Mouse (Mus musculus): ENCODE measurements around the gene Lbh. TPM values are rescaled to one million over a fixed set of nuclear protein-coding genes. Genes with fewer than 3 reads are reported as not detected.

Lbh gene
- total and polyA plus RNA-seq, 2 experiments from 2014 or later, result 4.6 to 79.4 TPM

DNA sequence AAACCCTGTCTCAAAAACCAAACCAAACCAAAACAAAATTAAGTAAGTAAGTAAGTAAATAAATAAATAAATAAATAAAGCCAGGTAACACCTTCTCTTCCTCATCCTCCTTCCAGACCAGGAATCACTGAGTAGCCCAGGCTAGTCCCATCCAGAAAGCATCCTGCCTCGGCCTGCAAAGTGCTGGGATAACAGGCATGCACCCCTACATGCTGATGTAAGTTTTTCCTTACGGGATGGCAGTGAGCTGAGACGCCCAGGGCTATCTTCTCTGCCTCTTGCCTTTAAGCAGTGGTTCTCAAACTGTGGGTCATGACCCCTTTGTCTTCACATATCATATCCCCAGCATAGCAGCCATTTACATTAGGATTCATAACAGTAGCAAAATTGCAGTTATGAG lies 9.5 kb upstream of the Lbh start:
- Histone ChIP-seq H3K27me3 (ENCODE audit: insufficient read depth, low read length) (no peaks in the 10 kb centered on the region), H3K36me3 (ENCODE audit: insufficient read depth, low read length) (no peaks in the 10 kb centered on the region), H3K9me3 (ENCODE audit: low read length) (no peaks in the 10 kb centered on the region), H3K4me2 (ENCODE audit: low read depth, low read length) (no peak overlapping the region), H3K27ac (no peak overlapping the region), H3K4me1 (ENCODE audit: insufficient read depth, low read length) (no peaks in the 10 kb centered on the region), H3K9ac (replicated peaks; ENCODE audit: low read length) (no peak overlapping the region), H3K4me3 (ENCODE audit: low read length) (no peak overlapping the region)
- no peak for TF ChIP-seq CTCF (IDR thresholded peaks at IDR 0.05; ENCODE audit: low read depth)
- ATAC-seq (no peak), DNase-seq (ENCODE audit: low spot score) (no peak)
- WGBS, result 86% methylated on average over 3 of the region's 3 CpGs

DNA sequence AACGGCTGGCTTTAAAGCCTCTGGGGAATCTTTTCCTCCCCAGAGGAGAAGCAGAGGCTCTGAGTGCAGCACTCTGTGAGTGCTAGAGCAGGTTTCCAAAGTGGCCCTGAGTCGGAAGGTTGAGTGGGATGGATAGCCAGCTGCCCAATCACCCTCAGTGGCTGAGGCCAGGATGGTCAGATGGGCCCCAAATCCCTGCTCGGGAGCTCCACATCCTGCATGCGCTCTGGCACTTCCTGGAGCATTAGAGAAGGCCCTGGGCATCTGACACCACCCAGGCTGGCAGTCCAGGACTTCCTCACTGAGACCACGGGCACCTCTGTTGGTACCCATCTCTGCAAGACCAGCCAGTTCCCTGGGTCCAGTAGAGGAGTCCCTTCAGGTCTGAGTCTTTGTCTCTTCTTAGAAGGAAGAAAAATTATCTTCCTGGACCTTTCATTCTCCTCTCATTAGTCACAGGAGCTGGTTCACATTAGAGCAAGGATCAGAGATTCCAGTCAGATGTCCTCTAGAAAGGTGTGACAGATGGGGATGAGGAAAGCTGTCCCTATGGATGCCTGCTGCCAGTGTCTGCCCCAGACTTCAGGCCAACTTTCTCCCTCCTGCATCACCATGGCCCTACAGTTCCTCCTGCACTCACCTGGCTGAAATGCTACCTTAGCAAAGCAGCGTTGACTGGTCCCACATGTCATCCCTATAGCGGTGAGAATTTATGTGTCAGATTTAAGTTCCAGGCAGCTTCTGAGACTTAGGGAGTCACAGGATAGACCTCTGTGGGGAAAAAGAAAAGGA lies 8.8 kb upstream of the Lbh start:
- no peak for DNase-seq (ENCODE audit: low spot score)
- no peak for ATAC-seq
- H3K9me3 ChIP-seq (ENCODE audit: low read length), result no peaks in the 10 kb centered on the region

DNA sequence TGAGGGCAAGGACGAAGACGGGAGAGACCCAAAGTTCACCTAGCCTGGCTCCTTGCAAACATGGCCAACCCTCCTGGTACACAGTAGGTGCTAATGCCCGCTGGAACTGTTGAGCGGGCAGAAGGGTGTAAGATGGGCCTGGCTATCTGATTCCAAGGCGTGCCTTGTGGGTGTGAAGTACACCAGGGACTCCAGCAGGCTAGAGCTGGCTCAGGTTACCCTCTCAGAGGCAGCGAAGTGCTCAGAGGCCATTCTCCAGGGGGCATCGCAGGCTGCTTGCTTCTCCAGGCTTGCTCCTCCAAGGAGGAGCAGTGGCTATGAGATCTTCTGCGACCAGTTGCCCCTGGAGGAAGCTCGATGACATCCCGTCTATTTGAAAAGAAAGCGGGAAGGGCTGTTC lies 6.8 kb upstream of the Lbh start:
- no peak overlapping the region for H3K9ac ChIP-seq (replicated peaks; ENCODE audit: low read length)
- no peaks in the 10 kb centered on the region for H3K27me3 ChIP-seq (ENCODE audit: insufficient read depth, low read length)
- no peak for ATAC-seq
- no peak overlapping the region for H3K4me3 ChIP-seq (ENCODE audit: low read length)
- 82% methylated on average over 11 of the region's 11 CpGs for WGBS
- no peak overlapping the region for H3K4me2 ChIP-seq (ENCODE audit: low read depth, low read length)
- H3K9me3 ChIP-seq (ENCODE audit: low read length), result no peaks in the 10 kb centered on the region
- no peaks in the 10 kb centered on the region for H3K4me1 ChIP-seq (ENCODE audit: insufficient read depth, low read length)
- H3K27ac ChIP-seq, result no peak overlapping the region
- no peaks in the 10 kb centered on the region for H3K36me3 ChIP-seq (ENCODE audit: insufficient read depth, low read length)
- no peak for DNase-seq (ENCODE audit: low spot score)
- TF ChIP-seq CTCF (IDR thresholded peaks at IDR 0.05; ENCODE audit: low read depth), result no peak

More for the DNA sequence above, 8.8 kb upstream of the Lbh start:
- Histone ChIP-seq H3K27ac (no peak overlapping the region), H3K9ac (replicated peaks; ENCODE audit: low read length) (no peak overlapping the region), H3K36me3 (ENCODE audit: insufficient read depth, low read length) (no peaks in the 10 kb centered on the region), H3K27me3 (ENCODE audit: insufficient read depth, low read length) (no peaks in the 10 kb centered on the region), H3K4me2 (ENCODE audit: low read depth, low read length) (no peak overlapping the region), H3K4me3 (ENCODE audit: low read length) (no peak overlapping the region), H3K4me1 (ENCODE audit: insufficient read depth, low read length) (no peaks in the 10 kb centered on the region)
- no peak for TF ChIP-seq CTCF (IDR thresholded peaks at IDR 0.05; ENCODE audit: low read depth)
- 87% methylated on average over 7 of the region's 7 CpGs for WGBS

DNA sequence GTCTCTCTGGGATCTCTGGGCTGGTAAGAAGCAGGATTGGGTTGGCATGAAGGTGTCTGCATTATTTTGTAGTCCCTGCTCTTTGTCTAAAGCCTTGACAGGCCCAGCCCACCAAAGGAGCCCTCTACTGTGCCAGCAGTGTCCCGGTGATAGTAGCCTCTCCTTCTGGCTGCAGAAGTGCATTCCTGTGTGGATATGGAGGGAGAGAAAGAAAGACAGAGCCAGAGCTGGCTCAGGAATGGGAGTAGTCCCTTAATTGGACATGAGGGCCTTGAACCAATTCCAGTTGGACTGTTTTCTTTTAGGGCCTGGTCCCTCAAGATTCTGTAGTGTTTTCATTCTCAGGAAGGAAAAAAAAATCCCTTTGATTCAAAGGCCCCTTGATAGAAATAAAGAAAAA lies 6.4 kb upstream of the Lbh start:
- ATAC-seq (no peak), DNase-seq (ENCODE audit: low spot score) (no peak)
- H3K9me3 ChIP-seq (ENCODE audit: low read length), result no peaks in the 10 kb centered on the region
- TF ChIP-seq CTCF (IDR thresholded peaks at IDR 0.05; ENCODE audit: low read depth), result no peak
- no peak overlapping the region for H3K9ac ChIP-seq (replicated peaks; ENCODE audit: low read length)
- H3K4me3 ChIP-seq (ENCODE audit: low read length), result no peak overlapping the region
- no peak overlapping the region for H3K4me2 ChIP-seq (ENCODE audit: low read depth, low read length)
- no peaks in the 10 kb centered on the region for H3K4me1 ChIP-seq (ENCODE audit: insufficient read depth, low read length)
- no peaks in the 10 kb centered on the region for H3K27me3 ChIP-seq (ENCODE audit: insufficient read depth, low read length)
- H3K27ac ChIP-seq, result no peak overlapping the region
- 33% methylated on average over 1 of the region's 1 CpGs for WGBS
- H3K36me3 ChIP-seq (ENCODE audit: insufficient read depth, low read length), result no peaks in the 10 kb centered on the region

DNA sequence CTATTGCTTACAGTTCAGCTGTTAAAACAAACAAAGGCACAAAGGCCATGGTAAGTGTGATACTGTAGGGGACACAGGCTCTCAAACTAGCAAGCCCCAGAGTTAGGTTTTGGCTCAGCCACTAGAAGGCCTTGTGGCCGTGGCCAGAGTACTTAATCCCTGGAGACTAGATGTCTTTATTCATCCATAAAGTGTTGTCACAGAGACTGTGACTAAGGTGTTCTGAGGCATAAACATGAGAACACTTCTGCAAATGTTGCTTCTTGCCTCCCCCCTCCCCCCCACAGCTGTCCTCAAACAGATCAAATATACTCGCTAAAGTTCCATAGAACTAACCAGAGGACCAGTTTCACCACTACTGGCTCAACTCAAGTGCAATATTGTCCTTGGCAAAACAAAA lies 4.0 kb upstream of the Lbh start:
- Histone ChIP-seq H3K9me3 (ENCODE audit: low read length) (no peaks in the 10 kb centered on the region), H3K4me3 (ENCODE audit: low read length) (no peak overlapping the region), H3K4me1 (ENCODE audit: insufficient read depth, low read length) (no peaks in the 10 kb centered on the region), H3K27me3 (ENCODE audit: insufficient read depth, low read length) (no peaks in the 10 kb centered on the region), H3K4me2 (ENCODE audit: low read depth, low read length) (no peak overlapping the region), H3K9ac (replicated peaks; ENCODE audit: low read length) (no peak overlapping the region), H3K36me3 (ENCODE audit: insufficient read depth, low read length) (no peaks in the 10 kb centered on the region), H3K27ac (no peak overlapping the region)
- ATAC-seq, result no peak
- no peak for TF ChIP-seq CTCF (IDR thresholded peaks at IDR 0.05; ENCODE audit: low read depth)
- WGBS, result 78% methylated on average over 2 of the region's 2 CpGs
- DNase-seq (ENCODE audit: low spot score), result no peak

DNA sequence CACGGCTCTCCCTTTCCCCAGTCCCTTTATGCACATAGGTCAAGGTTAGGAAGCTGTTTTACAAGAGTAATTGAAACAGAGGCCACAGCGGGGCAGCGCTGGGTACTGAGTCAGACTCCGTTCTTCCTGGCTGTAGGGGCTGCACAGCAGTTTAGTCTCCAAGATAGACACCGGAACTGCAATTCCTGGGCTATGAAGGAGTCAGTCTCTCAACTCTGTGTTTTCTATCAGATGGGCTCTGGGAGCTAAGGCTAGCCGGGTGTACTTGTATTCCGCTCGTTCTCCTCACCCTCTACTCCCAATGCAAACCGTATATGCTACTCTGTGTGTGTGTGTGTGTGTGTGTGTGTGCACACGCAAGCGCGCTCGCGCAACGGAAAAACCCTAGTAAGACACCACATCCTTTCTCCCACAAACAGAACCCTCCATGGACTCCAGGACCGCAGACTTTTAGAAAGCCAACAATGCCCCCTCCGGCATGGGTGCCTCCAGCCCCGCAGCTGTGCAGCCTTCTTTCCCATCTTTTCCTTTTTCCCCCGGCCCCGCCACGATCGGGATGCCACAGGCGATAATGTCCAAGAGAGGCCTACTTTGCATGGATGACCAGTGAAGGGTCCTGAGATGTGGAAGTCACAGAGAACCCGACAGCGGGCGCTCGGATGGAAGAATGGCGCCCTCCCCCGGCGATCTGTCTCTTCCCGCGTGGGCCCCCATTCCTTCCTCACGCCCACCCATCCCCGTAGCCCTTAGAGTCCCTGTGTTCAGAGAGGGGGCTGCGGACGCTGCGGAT lies 669 bp upstream of the Lbh start:
- peak; percentile 79 for ATAC-seq
- 1% methylated on average over 37 of the region's 37 CpGs for WGBS
- TF ChIP-seq CTCF (IDR thresholded peaks at IDR 0.05; ENCODE audit: low read depth), result peak; percentile 61
- Histone ChIP-seq H3K9me3 (ENCODE audit: low read length) (no peaks in the 10 kb centered on the region), H3K27ac (peak overlapping the region; percentile 95), H3K9ac (replicated peaks; ENCODE audit: low read length) (peak overlapping the region; percentile 83), H3K4me2 (ENCODE audit: low read depth, low read length) (peak overlapping the region; percentile 64), H3K36me3 (ENCODE audit: insufficient read depth, low read length) (no peaks in the 10 kb centered on the region; the same call in 1 of the 2 replicates), H3K4me1 (ENCODE audit: insufficient read depth, low read length) (peaks cover 19% of the 10 kb centered on the region; the same call in 1 of the 2 replicates), H3K27me3 (ENCODE audit: insufficient read depth, low read length) (no peaks in the 10 kb centered on the region), H3K4me3 (ENCODE audit: low read length) (peak overlapping the region; percentile 57)
- DNase-seq (ENCODE audit: low spot score), result peak; percentile 82

Data from hindbrain, postnatal 0 days (tissue).